ENCODE assay signal across 9 mouse cellular contexts in genomic region chr3:152089178-152089577, GRCm38 (mm10).
DNase-seq lines count a peak whose midpoint lies in the region; ATAC-seq and TF ChIP-seq lines count a peak whose summit lies in the region.
"Had no signal": no experiment of that assay in that cellular context is flagged by ENCODE, and none has a peak within 500 bp of the region (broad histone marks: within the 10 kb centered on the region; RNA-seq: fewer than 3 reads in every experiment).

No protein-coding gene starts in this region.

- no peak overlapping the region for H3K9ac ChIP-seq in intestine, postnatal 0 days (ENCODE audit: low read depth, low read length)
- no peak overlapping the region for H3K9ac ChIP-seq in stomach, postnatal 0 days (ENCODE audit: low read length)
- H3K9ac ChIP-seq: limb, embryonic 12.5 days had no signal

- DNase-seq in frontal cortex, postnatal 36 days (ENCODE audit: low spot score in 2 of 2) = peak; percentile 40 to 58
- DNase-seq in frontal cortex, postnatal 10 days (ENCODE audit: low spot score in 2 of 2) = no peak
- peak; percentile 52 for DNase-seq in urinary bladder, postnatal 25 days (ENCODE audit: low spot score)
- no peak for DNase-seq in urinary bladder, postnatal 10 days (ENCODE audit: low spot score)
- peak; percentile 70 for DNase-seq in lung, postnatal 14 days
- DNase-seq in stomach, postnatal 0 days (ENCODE audit: low spot score) = peak; percentile 61

- TF ChIP-seq EP300 in stomach, postnatal 0 days (optimal IDR thresholded peaks at IDR 0.05) = no peak

- no peaks in the 10 kb centered on the region for H3K4me1 ChIP-seq in embryonic fibroblast, embryonic 13.5 days (ENCODE audit: control insufficient read depth, insufficient read depth, low read length)
- no peaks in the 10 kb centered on the region for H3K4me1 ChIP-seq in intestine, postnatal 0 days (replicated peaks; ENCODE audit: control insufficient read depth, insufficient read depth, low read length)
- H3K4me1 ChIP-seq in stomach, postnatal 0 days (replicated peaks; ENCODE audit: control insufficient read depth, insufficient read depth) = no peaks in the 10 kb centered on the region

- H3K36me3 ChIP-seq in intestine, postnatal 0 days (ENCODE audit: control insufficient read depth, insufficient read depth) = 0 out of 2 replicates have a peak, but pooled peaks cover 4% of the 10 kb centered on the region
- no peaks in the 10 kb centered on the region for H3K36me3 ChIP-seq in stomach, postnatal 0 days (ENCODE audit: control insufficient read depth, insufficient read depth, low read length)
- H3K36me3 ChIP-seq: limb, embryonic 12.5 days had no signal

- TF ChIP-seq CTCF in embryonic fibroblast, embryonic 13.5 days (IDR thresholded peaks at IDR 0.05; ENCODE audit: borderline replicate concordance, insufficient read depth, low read length) = peak; percentile 88
- peak; percentile 95 for TF ChIP-seq CTCF in intestine, postnatal 0 days (IDR thresholded peaks at IDR 0.05; ENCODE audit: low read depth)
- TF ChIP-seq CTCF in stomach, postnatal 0 days (IDR thresholded peaks at IDR 0.05; ENCODE audit: low read depth) = peak; percentile 97

- peak; percentile 57; the same call in 1 of the 2 replicates for ATAC-seq in intestine, postnatal 0 days
- ATAC-seq in stomach, postnatal 0 days (ENCODE audit: low FRiP score, low TSS enrichment) = peak; percentile 47

- H3K4me2 ChIP-seq in intestine, postnatal 0 days (replicated peaks; ENCODE audit: low read depth) = no peak overlapping the region
- H3K4me2 ChIP-seq in stomach, postnatal 0 days (replicated peaks; ENCODE audit: low read depth) = no peak overlapping the region
- H3K4me2 ChIP-seq: limb, embryonic 12.5 days had no signal

- no peak overlapping the region for H3K27ac ChIP-seq in embryonic fibroblast, embryonic 13.5 days (ENCODE audit: insufficient read depth, low read length)
- H3K27ac ChIP-seq in intestine, postnatal 0 days (ENCODE audit: low read depth, low read length) = no peak overlapping the region
- no peak overlapping the region for H3K27ac ChIP-seq in stomach, postnatal 0 days (replicated peaks)
- H3K27ac ChIP-seq: limb, embryonic 12.5 days had no signal

- no peaks in the 10 kb centered on the region for H3K27me3 ChIP-seq in intestine, postnatal 0 days (replicated peaks; ENCODE audit: control insufficient read depth, insufficient read depth, low read length)
- H3K27me3 ChIP-seq in stomach, postnatal 0 days (ENCODE audit: control insufficient read depth, insufficient read depth, low read length) = no peaks in the 10 kb centered on the region

- H3K4me3 ChIP-seq in embryonic fibroblast, embryonic 13.5 days (ENCODE audit: insufficient read depth, low read length) = no peak overlapping the region
- no peak overlapping the region for H3K4me3 ChIP-seq in intestine, postnatal 0 days (ENCODE audit: low read depth, low read length)
- H3K4me3 ChIP-seq in stomach, postnatal 0 days (ENCODE audit: low read depth, low read length) = no peak overlapping the region
- H3K4me3 ChIP-seq: limb, embryonic 12.5 days had no signal

- TF ChIP-seq POLR2A in embryonic fibroblast, embryonic 13.5 days (IDR thresholded peaks at IDR 0.05; ENCODE audit: low read depth, low read length) = no peak

- 9% methylated on average over 4 of the region's 4 CpGs for WGBS in intestine, postnatal 0 days
- WGBS in stomach, postnatal 0 days = 3% methylated on average over 4 of the region's 4 CpGs

- no peaks in the 10 kb centered on the region for H3K9me3 ChIP-seq in intestine, postnatal 0 days (ENCODE audit: control insufficient read depth)
- no peaks in the 10 kb centered on the region for H3K9me3 ChIP-seq in stomach, postnatal 0 days (ENCODE audit: control insufficient read depth, low read length)
- H3K9me3 ChIP-seq: limb, embryonic 12.5 days had no signal

Comparison
In these comparisons a context has a peak if more than half of its experiments do, and no peak if none do; other contexts are left out.
1. DNase-seq: peak in frontal cortex, postnatal 36 days (2 of 2), urinary bladder, postnatal 25 days (single experiment), lung, postnatal 14 days (single experiment) and stomach, postnatal 0 days (single experiment); none in frontal cortex, postnatal 10 days (0 of 2) and urinary bladder, postnatal 10 days (single experiment).
2. Peak in every context shown above with its lines, with median percentiles within 50 percentile points of each other: CTCF ChIP-seq.